Mouse (Mus musculus) thymus, postnatal 36 days (tissue): ENCODE measurements at regions not wholly inside any gene's neighbourhood (a gene's known extent, or its start where the extent isn't known, plus 50 kb on each side); places are given as distances from the start of the nearest gene placed in this dataset.

Source experiments
- DNase-seq, 2 experiments: peaks; one replicate each; pipeline ENCODE4 v3.0.0; 2022; ENCODE audit warnings: mixed read lengths in 2 of 2

DNA sequence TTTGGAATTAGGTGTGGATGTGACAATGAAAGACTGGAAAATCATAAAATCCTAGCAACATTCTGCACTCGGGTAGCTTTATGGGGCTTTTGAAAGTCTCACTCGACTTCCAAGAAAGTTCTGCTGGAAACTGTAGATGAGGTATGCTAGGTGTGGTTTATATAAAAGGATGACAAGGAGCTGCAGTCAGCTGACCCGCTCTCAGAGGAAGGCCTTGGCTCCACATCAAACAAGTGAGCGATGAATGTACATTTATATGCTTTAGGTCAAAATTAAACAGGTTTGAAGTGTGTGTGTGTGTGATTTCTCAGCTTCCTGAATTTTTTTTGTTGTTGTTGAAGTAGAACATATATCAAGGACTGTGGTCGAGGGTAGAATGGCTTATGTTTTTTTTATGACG is 174.9 kb downstream of the 1500009L16Rik start:
- DNase-seq, result no peak

DNA sequence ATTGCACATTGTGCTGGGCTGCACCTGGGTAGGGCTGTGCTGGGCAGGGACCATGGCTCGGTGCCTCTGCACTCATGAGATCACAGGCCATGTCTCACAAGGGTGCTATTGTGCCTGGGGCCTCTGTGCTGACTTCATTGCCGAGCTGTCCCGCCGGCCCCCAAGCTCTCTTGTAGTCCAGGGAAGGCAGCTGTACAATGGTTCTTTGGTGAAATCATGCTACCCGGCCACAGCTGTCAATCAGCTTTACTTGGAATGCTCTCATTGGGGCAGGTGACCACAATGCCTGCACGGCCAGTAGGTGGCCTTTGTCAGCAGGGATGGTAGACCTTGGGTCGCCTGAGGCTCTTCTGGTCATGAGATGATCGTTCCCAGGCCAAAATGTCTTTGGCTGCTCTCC is 184.1 kb downstream of the 1500009L16Rik start:
- no peak for DNase-seq

- no peak for DNase-seq
These were observed 188.1 kb downstream of the 1500009L16Rik start for GRCm38 (mm10) chr10:83910649-83911370.

- no peak for DNase-seq
These were observed 191.9 kb downstream of the 1500009L16Rik start for GRCm38 (mm10) chr10:83914401-83915132.

- no peak for DNase-seq
These were observed 192.6 kb downstream of the 1500009L16Rik start for GRCm38 (mm10) chr10:83915133-83915730.

- no peak for DNase-seq
These were observed 204.3 kb downstream of the 1500009L16Rik start for GRCm38 (mm10) chr10:83926990-83927389.

DNA sequence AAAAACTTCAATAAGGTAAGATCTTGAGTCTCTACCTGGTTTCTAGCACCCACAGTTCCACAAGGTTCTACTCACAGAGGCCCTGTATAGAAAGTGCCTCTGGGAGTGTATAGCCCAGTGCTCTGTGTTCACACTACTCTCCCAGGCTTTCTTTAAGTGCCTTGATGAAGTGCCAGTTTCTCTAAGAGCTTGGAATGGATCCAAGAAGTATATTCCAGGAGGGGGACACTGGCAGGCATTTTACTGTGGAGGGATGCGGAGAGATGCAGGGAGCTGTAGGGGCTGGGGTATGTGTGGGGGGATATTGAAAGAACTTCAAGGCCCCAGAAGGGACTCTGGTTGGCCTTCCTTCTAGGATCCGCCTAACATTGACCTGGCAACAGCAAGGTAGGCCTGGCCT is 204.9 kb downstream of the 1500009L16Rik start:
- DNase-seq, result no peak

GRCm38 (mm10) chr10:83931758-83932157 is 209.1 kb downstream of the 1500009L16Rik start:
- DNase-seq, result no peak

GRCm38 (mm10) chr10:83933201-83933600 is 210.5 kb downstream of the 1500009L16Rik start:
- DNase-seq, result no peak

DNA sequence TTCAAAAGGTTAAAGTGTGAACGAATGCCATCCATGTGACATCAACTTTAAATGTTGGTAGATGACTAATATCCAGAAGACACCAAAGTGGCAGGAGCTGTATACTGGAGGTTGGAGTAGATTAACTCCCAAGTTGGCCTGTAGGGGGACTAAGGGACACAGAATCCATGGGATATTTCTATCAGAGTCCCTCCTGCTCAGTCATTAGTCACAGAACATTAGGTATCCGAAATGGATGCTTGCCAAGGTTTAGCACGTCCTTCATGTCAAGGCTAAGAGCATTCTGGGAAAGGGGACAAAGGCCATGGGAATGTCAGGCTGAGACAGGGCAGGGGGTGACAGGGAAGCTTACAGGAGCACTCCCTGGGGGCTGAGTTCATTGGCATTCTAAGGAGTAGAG is 211.8 kb downstream of the 1500009L16Rik start:
- DNase-seq, result no peak

DNA sequence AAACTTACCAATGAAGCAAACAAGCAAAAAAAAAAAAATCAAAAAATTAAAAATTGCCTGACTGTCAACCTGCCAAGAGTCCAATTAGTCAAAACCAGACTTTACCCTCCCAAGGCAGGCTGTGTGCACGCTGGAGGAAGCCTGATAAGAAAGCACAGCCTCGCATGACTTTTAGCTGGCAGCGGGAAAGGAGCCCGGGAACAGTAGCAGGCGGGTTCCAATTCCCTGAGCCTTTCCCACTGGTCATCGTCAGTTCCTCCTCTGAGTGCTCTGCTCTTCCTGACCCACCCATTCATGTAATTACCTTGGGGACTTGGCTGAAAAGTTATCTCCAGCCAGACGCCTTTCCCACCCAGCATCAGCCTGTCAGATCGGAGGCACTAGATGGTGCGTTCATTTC is 214.5 kb downstream of the 1500009L16Rik start:
- DNase-seq, result no peak

DNA sequence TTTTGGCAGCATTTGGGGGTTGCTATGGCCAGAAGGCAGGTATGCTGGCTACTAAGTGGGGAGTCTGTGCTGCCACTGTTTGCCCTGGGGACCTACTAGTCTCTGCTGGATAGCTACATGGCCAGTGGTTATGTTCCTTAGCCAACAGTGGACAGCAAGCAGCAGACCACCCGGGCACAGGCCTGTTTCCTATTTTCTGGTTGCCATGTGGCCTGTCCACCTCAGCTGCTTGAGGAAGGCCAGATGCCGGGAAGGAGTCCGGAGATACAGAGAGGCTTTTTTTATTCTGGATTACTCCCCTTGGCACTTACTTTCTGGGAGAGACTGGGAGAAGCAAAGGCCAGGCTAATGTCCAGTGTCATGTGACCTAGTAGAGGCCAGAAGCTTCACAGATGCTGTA is 219.4 kb downstream of the 1500009L16Rik start:
- DNase-seq, result no peak

DNA sequence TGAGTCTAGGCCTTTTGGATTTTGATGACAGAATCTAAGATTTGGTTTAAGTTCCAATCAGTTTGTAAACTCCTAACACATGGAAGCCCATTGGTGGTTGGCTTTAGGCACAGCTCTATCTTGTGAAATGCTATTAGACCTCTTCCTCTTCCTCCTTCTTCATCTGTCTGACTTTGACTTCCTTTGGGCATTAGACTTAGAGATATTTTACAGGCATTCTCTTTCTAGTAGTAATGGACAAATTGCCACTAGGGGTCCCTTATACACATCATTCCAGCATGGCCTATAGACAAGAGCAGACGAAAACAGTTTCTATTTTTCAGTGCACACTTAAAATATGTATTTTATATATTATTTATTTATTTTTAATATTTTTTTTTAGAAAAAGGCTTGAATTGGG is 221.5 kb downstream of the 1500009L16Rik start:
- DNase-seq, result no peak

GRCm38 (mm10) chr10:83944897-83945296 is 222.2 kb downstream of the 1500009L16Rik start:
- no peak for DNase-seq

- DNase-seq, result no peak
These were observed 222.8 kb downstream of the 1500009L16Rik start for GRCm38 (mm10) chr10:83945503-83945902.

DNA sequence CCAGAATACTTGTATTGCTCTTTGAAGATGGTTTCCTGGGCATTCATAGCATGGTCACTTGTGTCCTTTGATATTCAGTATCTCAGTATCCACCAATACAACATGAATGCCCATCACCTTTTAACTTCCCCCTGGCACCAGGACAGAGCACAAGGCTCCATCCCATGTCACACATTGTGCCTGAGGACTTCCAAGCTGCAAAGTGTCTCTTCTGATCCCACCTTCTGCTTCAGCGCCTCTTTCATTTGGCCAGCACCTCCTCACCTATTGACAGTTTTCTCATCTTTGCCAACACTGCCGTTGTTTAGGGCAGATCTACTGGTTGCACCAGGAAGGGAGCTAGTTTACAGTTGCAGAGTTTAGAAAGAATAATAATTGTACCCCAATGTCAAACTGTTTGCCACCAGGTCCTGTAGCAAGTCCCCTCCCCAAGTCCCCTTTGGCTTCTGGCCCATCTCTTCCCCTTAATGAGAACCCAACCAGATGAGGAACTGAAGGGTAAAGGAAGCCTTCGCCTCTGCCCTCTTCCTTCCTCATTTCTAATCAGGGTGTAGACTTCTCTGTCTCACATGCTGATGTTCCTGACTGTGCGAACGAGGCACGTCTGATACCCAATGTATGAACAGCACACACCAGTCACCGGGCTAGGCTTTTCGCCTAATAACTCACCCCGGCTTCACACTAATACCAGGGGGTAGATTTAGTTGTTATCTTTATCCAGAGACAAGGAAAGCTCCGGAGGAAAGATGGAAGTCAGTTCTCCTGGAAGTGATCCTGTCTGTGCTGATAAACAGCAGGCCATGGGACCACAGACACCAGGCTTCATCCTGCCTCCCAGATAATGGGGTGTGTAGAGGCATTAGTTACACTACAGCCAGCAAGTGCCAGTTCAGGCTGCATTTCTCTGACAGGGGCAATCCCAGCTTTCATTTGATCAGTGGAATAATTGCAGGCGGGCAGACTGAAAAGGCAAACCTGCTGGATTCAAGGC is 223.8 kb downstream of the 1500009L16Rik start:
- no peak for DNase-seq

GRCm38 (mm10) chr10:83957118-83957759 is 234.6 kb downstream of the 1500009L16Rik start:
- no peak for DNase-seq

- no peak for DNase-seq
These were observed 235.7 kb downstream of the 1500009L16Rik start for GRCm38 (mm10) chr10:83958397-83958796.

DNA sequence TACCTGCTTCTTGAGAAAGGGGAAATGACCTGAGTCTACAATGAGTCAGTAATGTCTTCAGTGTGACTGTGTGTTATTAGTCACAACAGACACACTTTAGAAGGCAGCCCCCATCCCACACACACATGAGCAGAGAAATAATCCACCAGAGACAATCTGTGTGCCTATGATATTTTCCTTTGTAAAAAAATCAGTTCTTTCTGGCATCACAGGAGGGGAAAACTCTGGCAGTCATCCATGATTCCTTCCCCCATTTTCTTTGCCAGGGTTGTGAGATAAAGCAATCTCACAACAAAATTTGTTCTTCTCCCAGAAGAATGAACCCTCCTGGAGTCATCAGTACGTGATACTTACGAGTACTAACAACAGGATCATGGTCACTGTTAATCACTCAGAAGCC is 236.2 kb downstream of the 1500009L16Rik start:
- DNase-seq, result no peak

DNA sequence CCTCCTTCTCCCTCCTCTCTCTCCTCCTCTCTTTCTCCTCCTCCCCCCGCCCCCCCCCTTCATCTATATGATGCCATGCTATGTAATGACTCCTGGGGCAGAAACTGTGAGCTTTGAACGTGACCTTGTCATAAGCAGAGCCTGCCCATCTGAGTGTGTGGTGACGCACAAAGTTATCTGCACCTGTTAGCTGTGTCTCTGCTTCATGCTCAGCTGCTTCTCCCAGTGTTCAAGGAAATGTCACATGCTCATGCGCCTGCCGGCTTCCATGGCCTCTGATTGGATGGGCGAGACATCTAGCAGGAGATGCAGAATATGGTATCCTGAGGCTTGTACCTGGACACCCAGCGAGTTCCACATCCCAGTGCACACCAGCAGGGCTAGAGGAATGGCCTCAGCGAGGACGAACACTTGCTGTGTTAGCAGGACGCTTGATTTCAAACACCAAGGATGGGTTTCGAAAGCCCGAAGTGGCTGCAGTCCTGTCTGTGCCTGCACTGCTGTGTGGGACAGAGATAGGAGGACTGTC is 240.6 kb downstream of the 1500009L16Rik start:
- no peak for DNase-seq

GRCm38 (mm10) chr10:83963779-83964643 is 241.3 kb downstream of the 1500009L16Rik start:
- no peak for DNase-seq
